Mouse (Mus musculus): Measurements from ENCODE around the gene Fbxw4.

GRCm38 (mm10) chr19:45627036-45627435 is 33.1 kb downstream of the Fbxw4 start:
- TF ChIP-seq POLR2A (IDR thresholded peaks at IDR 0.05; ENCODE audit: borderline replicate concordance, insufficient read depth, low read length) (no peak), CTCF (IDR thresholded peaks at IDR 0.05; ENCODE audit: borderline replicate concordance, insufficient read depth, low read depth, low read length) (no peak)
